Mouse (Mus musculus) limb, embryonic 14.5 days (tissue): ENCODE results near the gene Gja1. TPM values are rescaled to one million over a fixed set of nuclear protein-coding genes. Genes with fewer than 3 reads are reported as not detected.

ENCODE experiments used
- ATAC-seq: fragments of 200-750 bp; cut with Nextera tagmentation; 2 replicates; pipeline ENCODE4 v1.8.0; 2017; ENCODE audit warnings: low read depth, moderate number of reproducible peaks, moderate TSS enrichment; ENCODE audit not compliant: low FRiP score
- DNase-seq: peaks from one replicate; pipeline ENCODE4 v3.0.0-alpha.2; 2015; ENCODE audit warnings: low spot score
- H3K27ac ChIP-seq: fragments of 300-500 bp; sonication (generic); replicated peaks from 2 replicates; pipeline ENCODE4 v1.5.1; 2014; ENCODE audit warnings: low read depth, mild to moderate bottlenecking, low read length, moderate library complexity, mixed read lengths
- H3K27me3 ChIP-seq: fragments of 300-500 bp; sonication (generic); 2 replicates; pipeline ENCODE4 v1.6.1; 2014; ENCODE audit warnings: low read length, mixed read lengths; ENCODE audit not compliant: control insufficient read depth, insufficient read depth
- H3K36me3 ChIP-seq: fragments of 300-500 bp; sonication (generic); 2 replicates; pipeline ENCODE4 v1.6.1; 2014; ENCODE audit warnings: mild to moderate bottlenecking, low read length, moderate library complexity, mixed read lengths; ENCODE audit not compliant: control insufficient read depth, insufficient read depth
- H3K4me1 ChIP-seq: fragments of 300-500 bp; sonication (generic); 2 replicates; pipeline ENCODE4 v1.6.1; 2014; ENCODE audit warnings: antibody characterized with exemption, low read length, mixed read lengths; ENCODE audit not compliant: control insufficient read depth, insufficient read depth
- H3K4me2 ChIP-seq: fragments of 300-500 bp; sonication (generic); replicated peaks from 2 replicates; pipeline ENCODE4 v1.6.1; 2014; ENCODE audit warnings: low read depth, mild to moderate bottlenecking, low read length, moderate library complexity; ENCODE audit not compliant: severe bottlenecking
- H3K4me3 ChIP-seq: fragments of 300-500 bp; sonication (generic); replicated peaks from 2 replicates; pipeline ENCODE4 v1.5.1; 2014; ENCODE audit warnings: low read length
- H3K9ac ChIP-seq: fragments of 300-500 bp; sonication (generic); 2 replicates; pipeline ENCODE4 v1.6.1; 2014; ENCODE audit warnings: mild to moderate bottlenecking, low read depth, low read length, moderate library complexity; ENCODE audit not compliant: severe bottlenecking
- H3K9me3 ChIP-seq: fragments of 300-500 bp; sonication (generic); 2 replicates; pipeline ENCODE4 v1.6.1; 2016; ENCODE audit warnings: low read length; ENCODE audit not compliant: control insufficient read depth
- POLR2A ChIP-seq: fragments of 200-500 bp; IDR thresholded peaks from 2 replicates; pipeline ENCODE4 v1.8.0; 2012; ENCODE audit warnings: inconsistent platforms, mild to moderate bottlenecking, moderate library complexity, borderline replicate concordance; ENCODE audit not compliant: insufficient read depth, insufficient read length; ENCODE audit errors: extremely low read depth
- WGBS: fragments of 180-500 bp; shearing (Covaris S2); extraction: QIAGEN DNeasy Blood & Tissue Kit; methylation state at CpG from one replicate; pipeline ENCODE4 v1.1.7; 2014; 5-methylcytosine and 5-hydroxymethylcytosine counted together
- polyA plus RNA-seq, 2 experiments: library from polyadenylated mRNA; depleted of rRNA in 1 of 2; stranded (reverse) in 1 of 2; unstranded in 1 of 2; fragments of >200 nt; fragmentation: Nextera tagmentation in 1 of 2; extraction: Ambion mirVana in 1 of 2; gene quantifications; 2 replicates each; pipeline versions ENCODE4 v1.2.1 to v1.2.3; 2012 to 2014

Gene Gja1
- polyA plus RNA-seq, 2 experiments = 102 to 411 TPM

- Histone ChIP-seq H3K9ac (no peak overlapping the region), H3K4me1 (peaks cover 5% of the 10 kb centered on the region; the same call in 1 of the 2 replicates), H3K4me3 (no peak overlapping the region), H3K27me3 (no peaks in the 10 kb centered on the region), H3K9me3 (no peaks in the 10 kb centered on the region), H3K27ac (no peak overlapping the region), H3K4me2 (no peak overlapping the region), H3K36me3 (no peaks in the 10 kb centered on the region)
- no peak for TF ChIP-seq POLR2A
- no peak for ATAC-seq
- DNase-seq = no peak
- 61% methylated on average over 11 of the region's 11 CpGs for WGBS
Measured at GRCm38 (mm10) chr10:56437290-56437689, 60.2 kb downstream of the Gja1 start.

DNA sequence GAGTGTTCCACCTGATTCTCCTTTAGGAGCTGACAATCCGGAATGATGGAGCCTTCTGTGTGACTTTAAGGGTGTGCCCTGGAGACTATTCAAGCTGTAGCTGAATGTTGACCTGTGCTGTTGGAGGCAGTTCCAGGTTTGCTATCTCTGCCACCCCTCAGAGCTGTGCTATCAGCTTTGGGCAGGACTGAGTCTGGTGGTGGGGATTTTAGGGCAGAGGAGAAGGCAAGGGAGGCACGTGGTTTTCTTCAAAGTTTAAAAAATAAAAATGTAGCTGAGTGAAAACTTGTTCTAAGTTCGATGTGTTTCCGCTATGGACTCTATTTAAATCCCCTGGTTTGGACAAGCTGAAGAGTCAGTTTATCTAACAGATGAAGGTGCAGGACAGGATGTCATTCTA lies 62.5 kb downstream of the Gja1 start:
- TF ChIP-seq POLR2A = no peak
- Histone ChIP-seq H3K27me3 (no peaks in the 10 kb centered on the region), H3K4me1 (no peaks in the 10 kb centered on the region), H3K4me3 (no peak overlapping the region), H3K36me3 (no peaks in the 10 kb centered on the region), H3K4me2 (no peak overlapping the region), H3K9me3 (no peaks in the 10 kb centered on the region), H3K9ac (no peak overlapping the region), H3K27ac (no peak overlapping the region)
- ATAC-seq = no peak
- 82% methylated on average over 4 of the region's 4 CpGs for WGBS
- DNase-seq = no peak

- Histone ChIP-seq H3K27me3 (no peaks in the 10 kb centered on the region), H3K4me3 (no peak overlapping the region), H3K9me3 (no peaks in the 10 kb centered on the region), H3K36me3 (no peaks in the 10 kb centered on the region), H3K4me2 (no peak overlapping the region), H3K9ac (no peak overlapping the region), H3K27ac (no peak overlapping the region), H3K4me1 (no peaks in the 10 kb centered on the region)
- DNase-seq (no peak), ATAC-seq (no peak)
- no peak for TF ChIP-seq POLR2A
- WGBS = 62% methylated on average over 2 of the region's 2 CpGs
Measured at GRCm38 (mm10) chr10:56444457-56444856, 67.3 kb downstream of the Gja1 start.

DNA sequence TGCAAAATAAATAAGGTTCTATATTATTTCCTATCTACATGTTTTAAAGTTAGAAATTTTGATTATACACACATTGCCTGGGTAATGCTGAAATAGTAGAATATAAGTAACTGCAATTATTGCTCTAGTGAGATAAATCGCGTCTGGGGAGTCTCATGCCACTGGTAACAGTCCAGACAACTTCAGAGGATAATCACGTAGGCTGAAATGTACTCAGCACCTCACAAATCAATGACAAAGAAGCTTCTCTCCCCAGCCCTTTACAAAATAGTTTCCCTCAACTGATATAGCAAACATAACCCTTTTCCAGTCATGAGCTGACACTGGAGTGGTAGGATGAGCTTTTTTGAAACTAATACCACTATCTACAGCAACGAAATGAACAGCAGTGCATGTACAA lies 71.9 kb downstream of the Gja1 start:
- no peak for ATAC-seq
- no peak for TF ChIP-seq POLR2A
- H3K4me3 ChIP-seq = no peak overlapping the region
- no peak overlapping the region for H3K9ac ChIP-seq
- no peak for DNase-seq
- no peaks in the 10 kb centered on the region for H3K4me1 ChIP-seq
- no peaks in the 10 kb centered on the region for H3K27me3 ChIP-seq
- WGBS = 71% methylated on average over 4 of the region's 4 CpGs
- H3K27ac ChIP-seq = no peak overlapping the region
- no peaks in the 10 kb centered on the region for H3K36me3 ChIP-seq
- no peaks in the 10 kb centered on the region for H3K9me3 ChIP-seq
- no peak overlapping the region for H3K4me2 ChIP-seq

Other genes with a start within 250 kb of the Gja1 start
- gene Tbc1d32, start 148.6 kb upstream of the Gja1 start, polyA plus RNA-seq (2012; rRNA removed) = 2.2 and 2.6 TPM in 2 replicates
- 2.2 and 2.4 TPM in 2 replicates for gene Tbc1d32, start 148.6 kb upstream of the Gja1 start, polyA plus RNA-seq (2014; fragmentation: Nextera tagmentation; extraction: Ambion mirVana)